Mouse (Mus musculus) urinary bladder, postnatal 36 days (tissue): ENCODE results near the gene Rpl26.
A peak's percentile ranks its signal among the peaks of the same experiment; 100 is the strongest.

Experiments
- DNase-seq, 2 experiments: peaks; one replicate each; pipeline ENCODE4 v3.0.0; 2022; ENCODE audit warnings: low spot score in 2 of 2, mixed read lengths in 1 of 2

Gene Rpl26

GRCm38 (mm10) chr11:68901351-68902046 lies at the start of gene Rpl26:
Gene Rpl26 (plus strand): TSS chr11:68901583.
- peak; percentile 98 for DNase-seq

DNA sequence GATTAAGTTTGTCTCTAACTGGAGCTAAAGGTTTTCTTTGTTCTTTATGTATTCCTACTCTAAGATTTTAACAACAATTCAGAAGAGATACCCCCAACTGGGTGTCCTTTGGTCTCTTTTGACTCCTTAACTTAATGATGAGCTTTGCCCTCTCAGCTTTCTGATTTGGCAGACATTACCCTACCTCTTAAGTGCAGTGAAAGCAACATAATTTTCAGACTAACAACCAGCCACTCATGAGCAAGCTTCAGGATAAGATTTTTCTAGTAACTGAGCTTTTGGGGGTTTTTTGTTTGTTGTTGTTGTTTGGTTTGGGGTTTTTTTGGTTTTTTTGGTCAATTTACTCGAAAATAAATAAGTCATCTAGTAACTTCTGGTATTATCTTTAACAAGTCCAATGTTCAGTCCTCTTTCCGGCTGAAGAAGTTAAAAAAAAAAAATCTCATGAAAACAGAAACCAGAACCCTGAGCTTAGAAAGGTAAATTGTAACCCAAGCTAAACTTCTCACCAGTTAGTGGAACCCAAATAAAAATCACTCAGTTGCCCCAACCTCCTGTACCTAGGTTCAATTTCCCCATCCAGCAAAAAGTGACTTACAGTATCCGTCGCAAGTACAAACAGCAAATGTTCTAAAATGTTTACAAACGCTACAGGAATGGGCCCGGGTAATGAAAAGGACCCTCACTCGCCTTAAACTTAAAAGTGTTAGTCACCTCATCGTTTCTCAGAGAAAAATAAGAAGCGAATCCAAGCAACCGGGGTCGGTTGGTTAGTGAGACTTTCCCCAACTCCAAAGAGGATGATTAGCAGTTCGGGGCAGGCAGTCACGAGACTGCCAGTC lies 49.5 kb upstream of the Rpl26 start:
- DNase-seq: no peak

DNA sequence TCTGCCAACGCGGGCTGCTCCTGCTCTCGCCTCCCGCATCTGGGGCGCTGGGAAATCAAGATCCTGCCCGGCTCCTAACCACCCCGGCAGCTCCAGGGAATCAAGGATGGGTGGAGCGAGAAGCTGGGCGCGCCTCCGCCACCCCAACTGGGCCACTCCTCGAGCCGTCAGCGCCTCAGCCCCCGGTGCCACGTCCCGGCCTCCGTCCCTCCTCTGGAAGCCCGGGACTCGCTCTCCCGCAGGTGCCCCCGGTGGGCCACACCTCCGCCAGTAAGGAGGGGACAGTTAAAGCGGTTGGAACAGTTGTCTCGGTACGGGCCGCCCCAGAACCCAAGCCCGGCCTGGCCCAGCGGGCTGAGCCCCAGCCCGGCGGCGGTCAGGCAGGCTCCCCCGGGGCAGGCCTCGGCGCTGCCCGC lies 48.9 kb upstream of the Rpl26 start:
- peak; percentile 69 to 81 for DNase-seq

- DNase-seq: peak; percentile 99 to 100
Observed at GRCm38 (mm10) chr11:68852932-68853409, 48.4 kb upstream of the Rpl26 start.

DNA sequence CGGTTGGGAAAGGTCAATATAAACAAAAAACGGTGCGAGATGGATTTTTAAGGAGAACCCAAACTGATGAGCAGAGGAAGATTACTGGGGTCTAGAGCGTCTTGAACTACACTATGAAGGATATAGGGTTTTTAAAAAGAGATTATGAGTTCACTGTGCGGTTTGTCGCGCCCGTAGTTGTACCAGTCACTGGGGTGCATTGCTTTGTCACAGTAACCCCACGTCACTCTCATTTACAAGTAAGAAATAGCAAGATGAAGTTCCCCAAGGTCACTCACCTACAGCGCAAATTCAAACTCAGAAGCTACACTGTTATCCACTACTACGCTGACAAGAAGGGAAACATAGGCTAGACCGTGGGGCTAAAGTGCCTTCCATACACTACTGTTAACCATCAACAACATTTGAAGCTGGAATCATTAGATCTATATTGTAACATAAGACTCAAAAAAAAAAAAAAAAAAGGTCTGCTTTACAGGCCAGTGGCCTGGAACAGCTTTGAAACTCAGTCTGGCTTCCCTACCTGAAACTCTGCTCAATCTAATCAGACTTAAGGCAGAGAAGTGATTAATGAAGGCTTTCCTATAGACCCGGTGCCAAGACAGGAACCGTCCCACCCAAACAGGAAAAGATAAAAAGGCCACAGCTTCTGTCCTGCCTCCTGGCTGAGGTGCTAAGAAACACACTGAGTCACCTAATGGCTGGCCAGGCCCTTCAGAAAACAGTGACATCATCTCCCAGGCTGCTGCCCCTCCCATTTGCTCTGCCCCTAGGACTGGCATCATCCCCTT lies 47.6 kb upstream of the Rpl26 start:
- DNase-seq: peak in 1 of 2 experiments; percentile 35

DNA sequence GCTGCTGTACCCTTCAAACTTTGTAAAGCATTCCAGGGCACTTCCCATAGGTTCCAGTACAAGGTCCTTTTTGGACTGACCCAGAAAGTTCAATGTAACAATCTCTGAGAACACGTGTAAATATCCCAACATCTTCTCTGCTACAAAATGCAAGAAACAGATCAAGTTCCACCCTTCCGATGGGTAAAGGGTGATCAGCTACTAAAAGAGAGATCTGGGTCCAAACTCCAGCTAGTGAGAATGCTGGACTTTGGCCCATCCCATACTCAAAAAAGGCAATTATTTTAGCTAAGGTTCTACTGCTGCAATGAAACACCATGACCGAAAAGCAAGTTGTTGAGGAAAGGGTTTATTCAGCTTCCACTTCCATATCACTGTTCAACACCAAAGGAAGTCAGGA lies 46.8 kb upstream of the Rpl26 start:
- DNase-seq: no peak

- no peak for DNase-seq
Observed at GRCm38 (mm10) chr11:68857329-68857728, 44.1 kb upstream of the Rpl26 start.

- DNase-seq: no peak
Observed at GRCm38 (mm10) chr11:68859943-68860593, 41.3 kb upstream of the Rpl26 start.

- DNase-seq: no peak
Observed at GRCm38 (mm10) chr11:68862260-68862659, 39.1 kb upstream of the Rpl26 start.

DNA sequence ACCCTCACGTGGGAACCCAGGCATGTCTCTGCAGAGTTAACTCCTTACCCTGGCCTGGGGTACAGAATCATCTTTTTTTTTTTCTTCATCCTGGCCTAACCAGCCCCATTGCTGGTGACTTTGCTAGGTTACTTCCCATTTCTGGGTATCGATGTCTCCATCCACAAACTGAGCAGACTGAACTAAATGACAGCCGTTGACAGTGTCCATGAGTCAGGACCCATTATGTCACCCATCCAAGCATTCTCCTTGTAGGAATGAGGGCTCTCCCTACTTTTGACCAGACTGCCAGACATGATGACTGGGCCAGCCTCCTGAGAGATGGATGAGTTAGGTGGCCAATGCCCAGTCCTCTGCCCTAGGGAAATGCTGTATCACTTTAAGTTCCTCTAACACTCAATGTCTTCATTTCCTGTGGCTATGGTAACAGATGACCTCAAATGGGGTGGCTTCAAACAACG lies 37.7 kb upstream of the Rpl26 start:
- no peak for DNase-seq

DNA sequence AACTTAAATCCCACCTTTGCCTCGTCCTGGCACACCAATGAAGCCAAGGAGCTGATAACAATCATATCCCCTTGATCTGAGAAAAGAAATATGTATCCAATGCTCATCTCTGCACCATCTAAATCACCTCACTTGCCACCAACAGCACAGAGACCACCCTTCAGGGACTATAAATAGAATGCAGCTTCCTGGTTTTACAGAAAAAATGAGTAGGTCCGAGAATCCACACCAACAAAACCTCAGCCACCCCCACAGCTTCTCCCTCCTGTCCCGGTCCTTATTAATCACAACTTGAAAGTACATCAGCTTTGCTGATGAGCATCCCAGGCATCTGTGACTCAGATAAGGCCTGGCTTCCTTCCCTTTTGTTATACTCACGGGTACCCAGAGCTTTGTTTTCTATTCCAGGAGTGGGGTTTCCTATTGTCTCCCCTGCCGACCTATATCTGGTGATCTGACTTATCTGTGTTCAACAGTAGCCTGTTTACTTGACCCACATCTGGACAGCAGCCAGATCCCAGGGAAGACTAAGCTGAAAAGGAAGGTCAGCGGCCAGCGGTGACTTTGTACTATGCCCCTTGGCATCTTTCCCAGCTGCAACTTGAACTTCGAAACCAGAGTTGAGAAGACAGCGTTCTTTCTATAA lies 36.7 kb upstream of the Rpl26 start:
- peak in 1 of 2 experiments; percentile 78 for DNase-seq

DNA sequence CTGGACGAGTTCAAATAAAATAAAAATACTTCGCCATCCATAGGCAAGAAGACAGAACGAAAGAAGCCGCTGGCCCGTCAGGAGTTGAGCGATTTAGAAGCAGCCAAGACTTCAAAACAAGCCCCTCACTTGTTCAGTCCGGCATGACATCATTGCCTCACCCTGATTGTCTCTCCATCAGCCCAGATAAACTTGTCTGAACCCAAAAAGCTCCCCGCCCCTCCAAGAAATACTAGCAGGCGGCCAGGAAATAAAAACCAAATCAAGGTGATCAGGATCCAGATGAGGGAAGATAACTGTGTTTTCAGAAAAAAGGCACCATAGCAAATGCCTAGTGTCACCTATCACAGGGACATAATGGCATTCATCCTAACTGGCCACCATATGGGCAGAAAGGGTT lies 30.1 kb upstream of the Rpl26 start:
- no peak for DNase-seq

DNA sequence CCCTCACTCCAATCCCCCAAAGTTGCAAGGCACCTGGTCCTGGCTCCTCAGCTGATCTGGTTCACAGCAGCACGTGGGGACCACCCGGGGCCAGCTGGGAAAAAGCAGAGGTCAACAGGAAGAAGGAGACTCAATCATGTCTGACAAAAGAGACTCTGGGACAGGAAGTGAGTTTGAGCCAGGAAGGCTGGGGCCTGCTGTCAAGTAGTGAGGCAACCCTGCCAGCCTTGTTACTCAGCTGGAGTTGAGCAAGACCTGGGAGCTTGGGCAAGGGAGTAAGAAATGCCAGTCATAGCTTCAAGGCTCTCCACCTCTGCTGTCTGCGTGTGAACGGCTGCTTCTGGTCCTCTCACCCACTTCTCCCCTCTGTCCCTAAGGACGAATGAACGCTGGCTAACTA lies 29.6 kb upstream of the Rpl26 start, which contains the start of gene Ndel1:
Gene Ndel1 (minus strand): TSS at position 111 of the 400 bp plus-strand sequence.
- peak; percentile 45 to 79 for DNase-seq

DNA sequence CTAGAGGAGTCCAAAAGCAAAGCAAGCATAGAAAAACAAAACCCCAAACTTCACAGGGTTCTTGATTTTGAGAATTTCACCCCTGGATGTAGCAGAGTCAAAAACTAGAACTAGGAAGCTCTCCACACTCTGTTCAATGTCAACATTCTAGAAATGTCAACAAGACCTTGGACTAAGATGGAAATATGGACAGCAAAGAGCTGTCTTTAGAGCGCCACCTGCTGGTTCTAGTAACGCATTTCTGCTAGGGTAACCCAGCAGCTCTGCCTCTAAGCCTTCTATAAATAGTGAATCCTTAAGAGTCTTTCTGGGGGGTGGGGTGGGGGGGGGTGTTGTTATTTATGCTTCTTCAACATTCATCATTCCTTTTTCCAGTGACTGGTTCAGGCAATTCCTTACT lies 26.5 kb upstream of the Rpl26 start:
- peak; percentile 32 to 58 for DNase-seq

DNA sequence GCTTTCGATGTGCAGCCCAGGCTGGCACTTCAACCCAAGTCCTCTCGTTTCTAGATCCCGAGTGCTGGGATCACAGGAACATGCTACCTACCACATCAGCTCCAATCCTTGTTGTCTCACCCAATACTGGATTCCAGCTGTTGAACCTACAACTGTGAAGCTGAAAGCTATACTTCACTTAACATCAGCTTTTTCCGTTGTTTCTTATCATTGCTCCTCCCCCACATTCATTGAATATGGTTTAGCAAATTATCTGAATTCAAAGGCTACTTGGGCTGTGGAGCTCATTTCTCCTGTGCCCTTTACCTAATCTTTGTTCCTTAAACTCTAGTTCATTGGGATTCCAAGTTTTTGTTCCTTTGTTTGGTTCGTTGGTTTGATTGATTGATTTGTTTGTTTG lies 22.6 kb upstream of the Rpl26 start:
- no peak for DNase-seq

GRCm38 (mm10) chr11:68882107-68882506 lies 19.3 kb upstream of the Rpl26 start:
- DNase-seq: no peak

DNA sequence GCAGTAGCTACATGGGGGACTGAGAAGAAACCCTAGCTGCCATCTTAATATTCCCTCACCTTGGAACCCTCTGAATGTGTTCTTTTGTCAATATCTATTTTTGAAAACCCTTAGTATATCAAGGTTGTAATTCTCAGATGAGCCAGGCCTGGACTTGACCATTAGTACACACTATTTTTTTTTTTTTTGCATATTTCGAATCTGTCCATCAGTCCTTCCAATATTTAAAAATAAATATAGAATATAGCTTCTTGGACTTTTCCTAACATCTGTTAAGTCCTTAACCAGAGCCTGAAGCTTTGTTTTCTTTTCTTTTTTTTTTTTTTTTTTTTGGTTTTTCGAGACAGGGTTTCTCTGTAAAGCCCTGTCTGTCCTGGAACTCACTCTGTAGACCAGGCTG lies 17.5 kb upstream of the Rpl26 start:
- DNase-seq: no peak

DNA sequence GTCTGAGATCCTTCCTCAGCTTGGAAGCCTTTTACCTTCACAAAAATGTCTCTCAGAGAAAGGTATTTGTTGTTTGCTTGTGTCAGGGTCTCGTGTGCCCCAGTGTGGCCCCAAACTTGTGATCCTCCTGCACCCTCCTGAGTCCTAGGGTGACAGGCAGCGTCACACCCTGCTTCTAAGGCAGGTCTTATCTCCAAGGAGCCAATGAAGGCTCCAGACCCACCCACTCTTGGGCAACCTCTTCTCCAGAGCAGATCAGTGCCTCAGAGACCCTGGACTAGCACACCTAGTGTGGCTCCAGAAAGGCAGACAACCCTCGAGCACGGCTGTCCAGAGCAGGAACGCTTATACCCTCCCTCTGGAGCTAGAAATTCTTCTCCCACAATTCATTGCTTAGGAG lies 17.0 kb upstream of the Rpl26 start:
- no peak for DNase-seq

DNA sequence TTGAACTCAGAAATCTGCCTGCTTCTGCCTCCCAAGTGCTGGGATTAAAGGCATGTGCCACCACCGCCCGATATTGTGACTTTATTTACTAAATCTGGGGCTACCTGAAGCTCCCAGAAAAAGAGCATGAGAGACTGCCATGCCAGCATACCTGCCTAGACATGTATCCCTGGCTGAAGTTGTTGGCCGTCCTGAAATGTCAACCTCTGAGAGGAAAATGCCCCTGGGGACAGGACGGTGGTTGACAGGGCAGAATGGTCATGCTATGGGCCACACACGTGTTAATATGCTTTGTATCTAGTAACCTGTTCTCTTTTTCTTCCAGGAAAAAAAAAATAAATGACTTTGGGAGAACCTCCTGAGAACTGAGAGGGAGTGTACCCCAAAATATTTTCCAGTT lies 15.3 kb upstream of the Rpl26 start:
- no peak for DNase-seq

DNA sequence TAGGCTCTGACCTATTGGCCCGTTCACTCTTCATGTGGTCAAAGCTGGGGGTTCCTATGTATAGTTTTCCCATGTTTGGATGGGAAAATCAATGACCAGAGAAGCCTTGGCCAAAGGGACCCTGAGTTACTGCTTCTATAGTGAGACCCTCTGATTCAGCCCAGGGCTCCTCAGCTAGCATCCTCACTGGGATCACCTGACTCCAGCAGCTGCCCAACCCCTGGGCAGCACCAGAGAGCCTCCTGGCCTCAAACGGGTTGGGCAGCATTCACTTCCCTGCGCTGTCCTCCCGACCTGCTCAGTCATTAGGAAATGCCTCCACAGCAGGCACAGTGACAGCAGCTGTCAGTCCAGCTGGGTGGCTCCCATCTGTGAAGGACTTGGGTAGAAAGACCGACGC lies 13.1 kb upstream of the Rpl26 start, which contains the start of gene Rnf222:
Gene Rnf222 (plus strand): TSS at position 301 of the 400 bp plus-strand sequence.
- no peak for DNase-seq

DNA sequence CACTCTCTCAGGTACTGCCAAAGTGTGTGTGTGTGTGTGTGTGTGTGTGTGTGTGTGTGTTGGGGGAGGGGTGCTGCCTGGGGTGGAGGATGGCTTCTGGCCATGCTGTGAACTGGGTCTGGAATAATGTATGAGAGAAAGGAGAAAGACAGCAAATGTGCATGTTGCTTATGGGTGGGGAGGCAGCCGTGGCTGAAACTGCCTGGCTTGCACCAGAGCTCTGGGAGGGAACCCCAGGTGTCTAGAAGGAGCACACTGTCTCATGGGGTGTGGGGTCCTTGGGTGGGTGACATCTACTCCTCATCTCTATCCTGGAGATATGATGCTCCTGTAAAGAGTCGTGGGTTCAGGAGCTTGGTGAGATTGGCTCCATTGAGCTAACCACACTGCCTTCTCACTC lies 12.7 kb upstream of the Rpl26 start:
- DNase-seq: no peak
